8 mouse cellular contexts compared by ENCODE assay signal in the genomic region with DNA sequence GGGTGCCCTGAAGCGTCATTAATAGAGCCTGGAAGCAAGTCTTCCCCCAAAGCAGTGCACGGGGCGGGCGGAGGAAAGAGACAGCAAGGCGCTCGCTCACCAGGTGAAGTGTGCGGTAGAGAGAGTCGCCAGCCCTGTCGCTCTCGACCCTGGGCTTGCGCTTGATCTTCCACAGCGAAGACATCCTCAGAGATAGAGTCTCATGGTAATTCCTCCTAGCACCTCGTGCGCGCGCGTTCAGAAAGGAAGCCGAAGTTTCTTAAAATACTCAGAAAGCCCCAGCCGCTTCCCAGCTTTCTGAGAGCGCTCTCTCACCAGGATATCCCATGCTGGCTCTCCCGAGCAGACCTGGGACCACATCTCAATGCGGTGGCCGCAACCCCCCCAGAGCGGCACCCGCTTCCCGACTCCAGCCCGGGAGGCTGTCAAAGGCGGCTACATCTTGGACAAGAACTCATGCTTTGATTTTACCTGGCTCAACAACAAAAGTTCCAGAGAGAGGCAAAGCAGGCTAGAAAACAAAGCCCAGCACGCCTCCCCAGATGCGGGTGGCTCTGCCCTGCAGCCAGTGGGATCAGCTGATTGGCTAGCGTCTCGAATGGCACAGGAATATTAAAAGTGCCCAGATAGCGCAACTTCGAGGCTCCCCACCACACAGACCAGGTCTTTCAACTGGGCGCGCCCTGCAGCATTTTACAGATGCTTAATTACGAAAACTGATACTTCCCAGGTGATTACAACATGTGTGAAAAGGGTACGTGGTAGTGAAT.
DNase-seq lines count a peak whose midpoint lies in the region; ATAC-seq and TF ChIP-seq lines count a peak whose summit lies in the region.

No protein-coding gene starts in this region.

- peak overlapping the region; percentile 21; the same call in 1 of the 2 replicates for H3K9ac ChIP-seq in heart, postnatal 0 days (replicated peaks; ENCODE audit: low read depth, low read length)
- peak overlapping the region; percentile 27; the same call in 1 of the 2 replicates for H3K9ac ChIP-seq in liver, embryonic 12.5 days

- WGBS in heart, postnatal 0 days, result 4% methylated on average over 38 of the region's 38 CpGs
- WGBS in liver, embryonic 12.5 days (ENCODE audit: insufficient replicate concordance), result 4% methylated on average over 38 of the region's 38 CpGs

- no peak for TF ChIP-seq POLR2A in cortical plate, adult 2 months (IDR thresholded peaks at IDR 0.05; ENCODE audit: extremely low read depth, insufficient read depth, low read length)

- peak overlapping the region; percentile 22 for H3K4me3 ChIP-seq in cortical plate, adult 2 months (ENCODE audit: insufficient read depth, low read length)
- peak overlapping the region; percentile 49 for H3K4me3 ChIP-seq in heart, postnatal 0 days (ENCODE audit: low read depth, low read length)
- peak overlapping the region; percentile 26 for H3K4me3 ChIP-seq in liver, embryonic 12.5 days

- TF ChIP-seq CTCF in cortical plate, adult 2 months (IDR thresholded peaks at IDR 0.05; ENCODE audit: extremely low read depth, insufficient read depth, low read length), result no peak
- TF ChIP-seq CTCF in heart, postnatal 0 days (IDR thresholded peaks at IDR 0.05; ENCODE audit: low read depth), result no peak

- H3K4me2 ChIP-seq in heart, postnatal 0 days (ENCODE audit: low read depth, low read length), result peak overlapping the region; percentile 90
- H3K4me2 ChIP-seq in liver, embryonic 12.5 days, result peak overlapping the region; percentile 67

- H3K27ac ChIP-seq in cortical plate, adult 2 months (ENCODE audit: insufficient read depth, low read length), result no peak overlapping the region
- no peak overlapping the region for H3K27ac ChIP-seq in heart, postnatal 0 days (ENCODE audit: low read depth)
- H3K27ac ChIP-seq in liver, embryonic 12.5 days, result no peak overlapping the region

- H3K27me3 ChIP-seq in heart, postnatal 0 days (ENCODE audit: control insufficient read depth, insufficient read depth, low read length), result no peaks in the 10 kb centered on the region
- peaks cover 26% of the 10 kb centered on the region for H3K27me3 ChIP-seq in liver, embryonic 12.5 days (replicated peaks)

- no peaks in the 10 kb centered on the region for H3K36me3 ChIP-seq in heart, postnatal 0 days (replicated peaks; ENCODE audit: control insufficient read depth, insufficient read depth, low read length)
- peaks cover 4% of the 10 kb centered on the region; the same call in 1 of the 2 replicates for H3K36me3 ChIP-seq in liver, embryonic 12.5 days

- ATAC-seq in heart, postnatal 0 days (ENCODE audit: insufficient read depth, low read depth), result no peak; the same call in 1 of the 2 replicates
- no peak for ATAC-seq in liver, embryonic 12.5 days
- ATAC-seq in erythroblast, adult 5-6 weeks (replicated peaks; ENCODE audit: low FRiP score, poor library complexity, severe bottlenecking), result no peak

- TF ChIP-seq EP300 in heart, postnatal 0 days (IDR thresholded peaks at IDR 0.05; ENCODE audit: low read depth), result no peak

- no peaks in the 10 kb centered on the region for H3K9me3 ChIP-seq in heart, postnatal 0 days (replicated peaks; ENCODE audit: control insufficient read depth, low read length)
- no peaks in the 10 kb centered on the region for H3K9me3 ChIP-seq in liver, embryonic 12.5 days (replicated peaks)

- peaks cover 6% of the 10 kb centered on the region for H3K4me1 ChIP-seq in cortical plate, adult 2 months (ENCODE audit: control insufficient read depth, insufficient read depth, low read length)
- H3K4me1 ChIP-seq in heart, postnatal 0 days (ENCODE audit: control insufficient read depth, insufficient read depth), result 0 out of 2 replicates have a peak, but pooled peaks cover 10% of the 10 kb centered on the region
- peaks cover 38% of the 10 kb centered on the region for H3K4me1 ChIP-seq in liver, embryonic 12.5 days

- peak; percentile 9 for DNase-seq in kidney, adult 18-20 months
- no peak for DNase-seq in kidney, postnatal 25 days
- DNase-seq in heart, postnatal 0 days (ENCODE audit: low spot score), result no peak
- DNase-seq in spleen, postnatal 4 days (ENCODE audit: low spot score in 2 of 2), result no peak
- no peak for DNase-seq in yolk sac, embryonic 10.5 days (ENCODE audit: low spot score)
